Mouse (Mus musculus) liver, adult 2 months (tissue): ENCODE data around the gene Ccdc87.

ENCODE experiments used
- CTCF ChIP-seq: fragments of 200-500 bp; IDR thresholded peaks from 2 replicates; pipeline ENCODE4 v1.5.1; 2011; ENCODE audit warnings: low read depth, low read length, control low read depth
- POLR2A ChIP-seq: fragments of 200-500 bp; IDR thresholded peaks from 2 replicates; pipeline ENCODE4 v1.6.1; 2011; ENCODE audit warnings: low read length, control low read depth; ENCODE audit not compliant: insufficient read depth; ENCODE audit errors: extremely low read depth

DNA sequence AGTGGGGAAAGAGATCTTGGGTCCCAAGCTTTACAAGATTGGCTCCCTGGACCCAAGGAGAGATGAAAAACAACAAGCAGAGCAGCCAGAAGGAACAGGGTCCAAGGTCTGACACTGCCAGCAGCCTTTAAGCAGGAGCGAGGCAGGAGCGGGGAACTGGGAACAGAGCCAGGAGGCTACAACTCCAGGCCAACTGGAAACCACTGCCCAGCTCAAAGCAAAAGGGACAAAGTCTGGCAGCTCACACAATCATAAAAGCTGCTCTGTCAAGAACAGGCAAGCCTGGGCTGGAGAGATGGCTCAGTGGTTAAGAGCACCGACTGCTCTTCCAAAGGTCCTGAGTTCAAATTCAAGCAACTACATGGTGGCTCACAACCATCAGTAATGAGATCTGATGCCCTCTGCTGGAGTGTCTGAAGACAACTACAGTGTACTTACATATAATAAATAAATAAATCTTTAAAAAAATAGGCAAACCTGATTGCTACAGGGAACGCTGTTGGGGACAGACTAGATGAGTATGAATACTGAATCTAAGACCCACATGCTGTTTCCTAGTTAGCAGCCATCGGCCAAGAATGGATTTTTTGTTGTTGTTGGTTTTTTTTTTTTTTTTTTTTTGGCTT, 18.4 kb upstream of the Ccdc87 start:
- TF ChIP-seq CTCF, result no peak
- TF ChIP-seq POLR2A, result no peak
